Mouse (Mus musculus) embryonic fibroblast, embryonic 13.5 days (primary cell): ENCODE measurements around the gene Pdxdc1.

Source experiments
- CTCF ChIP-seq: IDR thresholded peaks from 2 replicates; pipeline ENCODE4 v1.5.1; 2011; ENCODE audit warnings: mild to moderate bottlenecking, control low read depth, low read length, moderate library complexity, borderline replicate concordance; ENCODE audit not compliant: insufficient read depth
- POLR2A ChIP-seq: IDR thresholded peaks from 2 replicates; pipeline ENCODE4 v1.6.1; 2011; ENCODE audit warnings: low read depth, mild to moderate bottlenecking, control low read depth, low read length, moderate library complexity

DNA sequence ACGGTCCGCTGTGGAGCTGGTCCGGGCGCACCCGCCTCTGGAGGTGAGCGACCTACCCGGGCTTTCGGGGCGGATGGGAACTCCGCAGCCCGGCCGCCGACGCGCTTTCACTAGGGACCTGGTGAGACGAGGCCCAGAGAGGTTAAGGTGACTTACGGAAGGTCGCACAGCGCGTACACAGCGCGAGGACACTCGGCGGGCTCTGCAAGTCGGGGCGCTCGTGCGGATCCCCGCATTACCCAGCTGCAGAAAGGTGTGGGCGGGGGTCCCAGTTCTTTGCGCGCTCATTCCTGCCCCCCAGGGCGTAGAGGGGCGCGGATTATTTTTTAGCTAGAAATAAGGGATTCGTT, 83.6 kb downstream of the Pdxdc1 start:
- TF ChIP-seq CTCF (no peak), POLR2A (no peak; the same call in 1 of the 2 replicates)
